Mouse (Mus musculus) layer of hippocampus, adult 2 months (tissue): ENCODE data around the gene Scp2d1. TPM values are rescaled to one million over a fixed set of nuclear protein-coding genes. Genes with fewer than 3 reads are reported as not detected.

ENCODE experiments used
- DNase-seq, 2 experiments: peaks; one replicate each; pipeline ENCODE4 v3.0.0; 2022; ENCODE audit warnings: low spot score in 2 of 2
- H3K27ac ChIP-seq: fragments of 200-600 bp; 2 replicates; pipeline ENCODE4 v1.8.1; 2022
- H3K4me3 ChIP-seq: fragments of 200-600 bp; 2 replicates; pipeline ENCODE4 v1.8.1; 2022; ENCODE audit warnings: mild to moderate bottlenecking
- CTCF ChIP-seq: fragments of 200-600 bp; conservative IDR thresholded peaks from 2 replicates; pipeline ENCODE4 v1.8.1; 2022; ENCODE audit warnings: antibody characterized with exemption, mild to moderate bottlenecking, moderate library complexity
- total RNA-seq, 2 experiments: library from RNA; stranded (reverse); gene quantifications; 2 replicates each; pipeline ENCODE4 v1.2.3; 2021

Scp2d1 gene
- total RNA-seq, 2 experiments from 2014 or later = not detected

DNA sequence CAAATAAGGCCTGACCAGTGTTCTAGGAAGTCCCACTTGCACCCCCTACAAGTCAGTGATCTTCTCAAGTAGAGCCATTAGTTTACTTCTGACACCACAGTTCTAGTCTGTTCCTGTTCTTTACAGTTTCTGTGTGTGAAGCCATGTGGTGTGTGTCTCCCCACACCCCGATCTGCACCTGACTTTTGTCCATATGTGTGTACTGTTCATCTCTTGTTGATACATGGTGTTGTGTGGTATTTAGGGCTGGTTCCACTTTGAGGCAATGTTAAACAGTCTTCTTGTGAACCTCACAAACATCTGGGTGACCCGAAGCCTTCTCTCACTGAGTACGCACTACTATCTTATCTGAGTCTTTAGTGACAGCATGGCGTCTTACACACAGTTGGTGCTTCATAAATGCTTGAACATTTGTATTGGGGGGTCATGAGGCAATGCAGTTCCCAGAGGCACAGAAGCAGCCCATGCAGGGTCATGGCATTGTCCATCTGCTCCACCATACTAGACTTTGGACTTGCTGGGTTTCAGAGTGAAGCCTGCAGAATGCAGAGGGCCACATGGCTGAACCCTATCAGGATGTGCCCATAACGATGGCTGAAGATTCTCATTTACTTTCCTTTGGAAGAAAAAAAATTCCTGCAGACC, 13.3 kb downstream of the Scp2d1 start:
- DNase-seq = no peak
- H3K27ac ChIP-seq = no peak overlapping the region
- TF ChIP-seq CTCF = no peak
- no peak overlapping the region for H3K4me3 ChIP-seq

DNA sequence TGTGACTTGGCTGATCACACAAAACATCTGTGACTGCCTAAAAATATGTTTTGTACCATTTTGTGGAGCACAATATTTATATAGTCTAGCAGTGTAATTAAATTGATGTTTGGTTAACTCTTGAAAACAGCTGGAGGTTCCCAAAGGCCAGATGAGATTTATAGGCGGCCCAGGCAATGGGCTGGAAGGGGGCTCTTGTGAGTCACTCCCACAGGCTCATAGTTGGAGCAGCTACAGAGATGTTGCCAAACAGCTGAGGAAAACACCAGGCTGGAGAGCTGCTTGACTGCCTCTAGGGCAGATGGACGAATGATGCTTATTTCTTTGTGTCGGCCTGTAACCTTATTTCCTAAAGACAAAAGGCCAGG, 13.8 kb downstream of the Scp2d1 start:
- no peak overlapping the region for H3K4me3 ChIP-seq
- DNase-seq = no peak
- H3K27ac ChIP-seq = no peak overlapping the region
- no peak for TF ChIP-seq CTCF

DNA sequence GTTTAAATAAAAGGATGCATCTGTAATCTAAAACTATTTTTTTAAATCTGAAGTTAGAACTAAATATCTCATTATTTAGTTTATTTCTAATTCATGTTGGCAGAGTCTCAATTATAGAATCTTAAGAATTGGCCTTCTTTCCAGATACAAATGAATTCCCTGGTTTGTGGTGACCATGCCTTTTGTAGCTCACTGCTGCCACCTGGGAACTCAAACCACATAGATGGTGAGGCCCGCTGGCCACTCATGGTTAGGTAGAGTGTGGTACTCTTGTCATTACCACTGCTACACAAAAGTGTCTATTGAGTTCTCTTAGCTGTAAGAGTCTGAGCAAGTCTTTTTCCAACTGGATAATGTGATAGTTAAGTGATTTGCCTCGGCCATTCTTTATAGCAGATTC, 45.4 kb downstream of the Scp2d1 start:
- no peak overlapping the region for H3K27ac ChIP-seq
- H3K4me3 ChIP-seq = no peak overlapping the region
- DNase-seq = peak in 1 of 2 experiments; percentile 20
- TF ChIP-seq CTCF = peak; percentile 69

Other genes with a start within 250 kb of the Scp2d1 start
- gene Smim26, start 229.6 kb upstream of the Scp2d1 start, total RNA-seq = 10 to 100 TPM; 57.2 to 62.7 TPM
- 10 to 100 TPM; 69.9 to 75.4 TPM for gene Dtd1, start 223.8 kb upstream of the Scp2d1 start, total RNA-seq